Mouse (Mus musculus) lung, postnatal 0 days (tissue): ENCODE measurements at regions not wholly inside any gene's neighbourhood (a gene's known extent, or its start where the extent isn't known, plus 50 kb on each side); places are given as distances from the start of the nearest gene placed in this dataset.
A peak's percentile ranks its signal among the peaks of the same experiment; 100 is the strongest.

Source experiments
- ATAC-seq: fragments of 200-750 bp; cut with Nextera tagmentation; 2 replicates; pipeline ENCODE4 v1.8.0; 2017; ENCODE audit warnings: moderate library complexity
- DNase-seq: peaks from one replicate; pipeline ENCODE4 v3.0.0-alpha.2; 2016; ENCODE audit warnings: low spot score
- H3K27ac ChIP-seq: fragments of 300-500 bp; sonication (generic); 2 replicates; pipeline ENCODE4 v1.5.1; 2014; ENCODE audit warnings: antibody characterized with exemption, mild to moderate bottlenecking, low read length, mixed read lengths
- H3K27me3 ChIP-seq: fragments of 300-500 bp; sonication (generic); replicated peaks from 2 replicates; pipeline ENCODE4 v1.6.1; 2014; ENCODE audit warnings: low read length, mixed read lengths; ENCODE audit not compliant: insufficient read depth
- H3K36me3 ChIP-seq: fragments of 300-500 bp; sonication (generic); 2 replicates; pipeline ENCODE4 v1.6.1; 2014; ENCODE audit warnings: low read length, mixed read lengths; ENCODE audit not compliant: insufficient read depth
- H3K4me1 ChIP-seq: fragments of 300-500 bp; sonication (generic); 2 replicates; pipeline ENCODE4 v1.6.1; 2014; ENCODE audit warnings: antibody characterized with exemption, low read depth, low read length, mixed read lengths; ENCODE audit not compliant: insufficient read depth
- H3K4me2 ChIP-seq: fragments of 300-500 bp; sonication (generic); replicated peaks from 2 replicates; pipeline ENCODE4 v1.6.1; 2014; ENCODE audit warnings: low read depth, mild to moderate bottlenecking, low read length, moderate library complexity, mixed read lengths
- H3K4me3 ChIP-seq: fragments of 300-500 bp; sonication (generic); 2 replicates; pipeline ENCODE4 v1.5.1; 2014; ENCODE audit warnings: low read depth, low read length
- H3K9ac ChIP-seq: fragments of 300-500 bp; sonication (generic); replicated peaks from 2 replicates; pipeline ENCODE4 v1.6.1; 2014; ENCODE audit warnings: low read depth, mild to moderate bottlenecking
- H3K9me3 ChIP-seq: fragments of 300-500 bp; sonication (generic); 2 replicates; pipeline ENCODE4 v1.6.1; 2016; ENCODE audit warnings: low read length, mixed read lengths
- CTCF ChIP-seq: IDR thresholded peaks from 2 replicates; pipeline ENCODE4 v1.5.1; 2016; ENCODE audit warnings: antibody characterized with exemption, mild to moderate bottlenecking
- EP300 ChIP-seq: IDR thresholded peaks from 2 replicates; pipeline ENCODE4 v1.6.1; 2016; ENCODE audit warnings: antibody characterized with exemption, mild to moderate bottlenecking, control low read depth
- WGBS: fragments of 180-500 bp; shearing (Covaris S2); extraction: QIAGEN DNeasy Blood & Tissue Kit; methylation state at CpG from one replicate; pipeline ENCODE4 v1.1.7; 2014; 5-methylcytosine and 5-hydroxymethylcytosine counted together

DNA sequence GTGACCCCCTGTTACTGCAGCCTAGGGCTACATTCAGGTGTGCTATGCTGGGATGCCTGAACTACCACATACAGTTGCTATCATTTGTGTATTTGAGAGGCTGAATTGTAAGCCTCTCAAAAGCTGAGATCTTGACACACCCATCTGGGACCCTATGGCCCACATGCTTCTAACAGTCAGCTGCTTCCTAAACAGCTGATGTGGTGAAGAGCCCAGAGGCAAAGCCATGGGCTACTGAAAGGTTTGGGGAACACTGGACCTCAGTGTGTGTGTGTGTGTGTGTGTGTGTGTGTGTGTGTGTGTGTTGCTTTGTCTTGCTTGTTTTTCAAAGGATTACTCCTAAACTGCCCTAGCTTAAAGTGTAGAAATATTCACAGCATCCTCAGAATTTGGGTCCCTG, 75.0 kb downstream of the Lbh start:
- no peak overlapping the region for H3K4me2 ChIP-seq
- no peaks in the 10 kb centered on the region for H3K36me3 ChIP-seq
- no peaks in the 10 kb centered on the region for H3K27me3 ChIP-seq
- no peaks in the 10 kb centered on the region for H3K9me3 ChIP-seq
- no peak overlapping the region for H3K27ac ChIP-seq
- TF ChIP-seq EP300, result no peak
- TF ChIP-seq CTCF, result no peak
- no peak for DNase-seq
- ATAC-seq, result no peak
- no peak overlapping the region for H3K9ac ChIP-seq
- no peak overlapping the region for H3K4me3 ChIP-seq
- H3K4me1 ChIP-seq, result no peaks in the 10 kb centered on the region

DNA sequence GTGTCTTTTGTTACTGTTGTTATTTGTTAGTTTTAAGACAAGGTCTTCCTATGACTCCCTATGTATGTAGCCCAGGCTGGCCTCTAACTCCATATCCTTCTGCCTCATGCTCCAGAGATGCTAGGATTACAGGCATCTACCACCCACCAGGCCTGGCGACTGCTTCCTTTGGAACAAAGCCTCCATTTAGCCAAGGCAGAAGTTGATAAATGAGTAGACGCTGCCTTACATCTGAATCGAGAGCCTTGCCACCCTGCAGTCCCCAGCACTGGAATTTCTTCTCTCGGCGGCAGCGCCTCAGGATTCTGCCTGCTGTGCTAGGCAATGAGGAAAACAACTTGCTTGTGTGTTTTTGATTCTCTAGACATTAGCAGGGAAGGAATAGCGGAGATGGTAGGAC, 75.5 kb downstream of the Lbh start:
- H3K27ac ChIP-seq, result no peak overlapping the region
- no peaks in the 10 kb centered on the region for H3K4me1 ChIP-seq
- 56% methylated on average over 7 of the region's 7 CpGs for WGBS
- no peaks in the 10 kb centered on the region for H3K27me3 ChIP-seq
- no peak overlapping the region for H3K9ac ChIP-seq
- H3K4me2 ChIP-seq, result no peak overlapping the region
- no peaks in the 10 kb centered on the region for H3K9me3 ChIP-seq
- TF ChIP-seq CTCF (no peak), EP300 (no peak)
- ATAC-seq, result no peak
- DNase-seq, result no peak
- no peaks in the 10 kb centered on the region for H3K36me3 ChIP-seq
- no peak overlapping the region for H3K4me3 ChIP-seq

DNA sequence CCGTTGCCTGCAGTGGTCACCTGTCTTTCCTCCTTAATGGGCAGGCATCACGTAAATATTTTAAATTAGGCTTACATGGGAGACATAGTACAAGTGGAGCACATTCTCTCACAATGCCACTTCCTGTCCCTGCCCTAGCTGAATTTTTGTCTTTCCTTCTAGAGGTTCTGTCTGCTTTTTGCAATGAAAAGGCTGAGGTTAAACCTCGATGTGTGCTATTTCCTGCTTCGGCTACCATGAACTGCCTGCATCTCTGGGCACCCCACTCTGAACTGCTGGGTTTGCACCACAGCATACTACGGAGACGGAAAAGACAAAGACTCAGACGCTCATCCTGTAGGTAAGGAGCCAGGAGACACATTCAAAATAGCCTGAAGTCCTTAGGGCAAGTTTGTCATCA, 78.4 kb downstream of the Lbh start:
- no peak overlapping the region for H3K27ac ChIP-seq
- no peaks in the 10 kb centered on the region for H3K4me1 ChIP-seq
- DNase-seq (no peak), ATAC-seq (no peak)
- no peaks in the 10 kb centered on the region for H3K27me3 ChIP-seq
- TF ChIP-seq CTCF (no peak), EP300 (no peak)
- no peak overlapping the region for H3K9ac ChIP-seq
- no peaks in the 10 kb centered on the region for H3K36me3 ChIP-seq
- no peak overlapping the region for H3K4me3 ChIP-seq
- H3K4me2 ChIP-seq, result no peak overlapping the region
- 50% methylated on average over 7 of the region's 7 CpGs for WGBS
- H3K9me3 ChIP-seq, result no peaks in the 10 kb centered on the region

DNA sequence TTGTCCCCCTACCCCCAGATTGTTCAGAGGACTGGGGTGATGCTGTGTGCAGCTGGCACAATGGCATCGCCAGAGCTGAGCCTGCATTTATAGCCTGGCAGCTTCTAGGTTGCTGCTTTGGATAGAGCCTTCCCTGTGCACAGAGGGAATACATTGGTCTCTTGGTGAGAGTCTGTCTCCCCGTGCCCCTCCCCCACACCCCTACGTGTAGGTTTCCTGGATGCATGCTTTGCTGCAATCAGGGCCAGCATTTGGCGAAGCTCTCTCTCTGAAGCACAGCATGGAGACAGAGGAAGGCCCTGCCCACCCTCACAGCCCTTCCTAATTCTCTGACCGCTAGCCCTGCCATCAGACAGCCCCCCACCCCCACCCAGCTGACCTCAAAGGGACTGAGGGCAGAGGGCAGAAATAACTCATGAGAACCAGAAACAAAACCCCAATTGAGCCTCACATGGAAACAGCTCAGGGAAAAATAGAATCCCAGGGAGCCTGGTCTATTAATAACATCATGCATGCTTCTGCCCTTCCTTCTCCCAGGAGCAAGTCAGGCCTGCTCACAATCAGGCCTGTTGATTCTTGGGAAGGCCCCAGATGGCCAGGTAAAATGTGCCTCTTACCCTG, 79.3 kb downstream of the Lbh start:
- no peak for DNase-seq
- ATAC-seq, result peak; percentile 26; the same call in 1 of the 2 replicates
- Histone ChIP-seq H3K4me2 (no peak overlapping the region), H3K36me3 (no peaks in the 10 kb centered on the region), H3K27me3 (no peaks in the 10 kb centered on the region), H3K4me1 (no peaks in the 10 kb centered on the region), H3K27ac (no peak overlapping the region), H3K4me3 (no peak overlapping the region), H3K9me3 (no peaks in the 10 kb centered on the region), H3K9ac (no peak overlapping the region)
- no peak for TF ChIP-seq CTCF
- no peak for TF ChIP-seq EP300
- 27% methylated on average over 5 of the region's 5 CpGs for WGBS

DNA sequence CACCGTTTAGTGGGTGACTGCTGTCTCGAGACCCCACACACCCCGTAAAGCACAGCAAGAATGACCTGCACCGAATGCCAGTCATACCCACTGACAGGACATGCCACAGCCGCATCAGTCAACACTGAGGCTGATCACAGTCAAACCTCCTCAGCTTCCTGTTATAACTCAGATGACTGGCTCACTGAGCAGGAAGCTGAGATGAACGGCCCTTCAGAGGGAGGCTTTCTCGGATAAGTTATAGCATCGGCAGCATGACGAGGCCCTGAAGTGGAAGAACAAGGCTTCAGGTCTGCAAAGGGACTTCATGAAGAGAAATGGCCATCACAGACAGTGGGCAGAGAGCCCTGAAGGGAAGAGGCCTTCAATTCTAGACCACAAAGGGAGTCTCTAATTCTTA, 87.0 kb downstream of the Lbh start:
- Histone ChIP-seq H3K4me1 (peaks cover 6% of the 10 kb centered on the region; the same call in 1 of the 2 replicates), H3K27me3 (no peaks in the 10 kb centered on the region), H3K36me3 (no peaks in the 10 kb centered on the region), H3K4me3 (no peak overlapping the region), H3K27ac (no peak overlapping the region), H3K9ac (no peak overlapping the region), H3K4me2 (no peak overlapping the region), H3K9me3 (no peaks in the 10 kb centered on the region)
- ATAC-seq, result no peak
- 50% methylated on average over 9 of the region's 9 CpGs for WGBS
- no peak for DNase-seq
- no peak for TF ChIP-seq EP300
- TF ChIP-seq CTCF, result no peak

DNA sequence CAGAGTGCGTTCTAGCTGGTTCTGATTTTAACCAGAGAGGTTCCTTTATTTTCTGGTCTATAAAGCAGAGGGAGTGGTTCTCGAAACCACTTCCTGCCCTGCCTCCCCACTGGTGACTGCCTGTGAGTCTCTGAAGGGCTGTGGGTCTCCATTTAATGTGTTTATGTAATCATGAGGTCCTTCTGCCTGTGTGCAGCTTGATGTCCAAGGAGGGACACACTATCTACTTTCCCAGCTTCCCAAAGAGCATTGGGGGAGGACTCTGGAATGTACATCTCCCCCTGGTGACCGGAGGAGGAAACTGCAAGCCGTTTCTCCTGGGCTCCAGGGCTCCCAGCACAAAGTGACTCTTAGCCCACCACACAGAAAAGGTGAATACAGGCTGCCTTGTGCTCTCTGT, 90.8 kb downstream of the Lbh start:
- H3K4me3 ChIP-seq, result no peak overlapping the region
- H3K4me2 ChIP-seq, result no peak overlapping the region
- H3K27me3 ChIP-seq, result no peaks in the 10 kb centered on the region
- TF ChIP-seq EP300, result no peak
- peak; percentile 89 for TF ChIP-seq CTCF
- H3K4me1 ChIP-seq, result peaks cover 8% of the 10 kb centered on the region; the same call in 1 of the 2 replicates
- no peak overlapping the region for H3K9ac ChIP-seq
- peak; percentile 36; the same call in 1 of the 2 replicates for ATAC-seq
- DNase-seq, result peak; percentile 74
- no peaks in the 10 kb centered on the region for H3K36me3 ChIP-seq
- no peaks in the 10 kb centered on the region for H3K9me3 ChIP-seq
- peak overlapping the region; percentile 38; the same call in 1 of the 2 replicates for H3K27ac ChIP-seq
- WGBS, result 50% methylated on average over 4 of the region's 4 CpGs

DNA sequence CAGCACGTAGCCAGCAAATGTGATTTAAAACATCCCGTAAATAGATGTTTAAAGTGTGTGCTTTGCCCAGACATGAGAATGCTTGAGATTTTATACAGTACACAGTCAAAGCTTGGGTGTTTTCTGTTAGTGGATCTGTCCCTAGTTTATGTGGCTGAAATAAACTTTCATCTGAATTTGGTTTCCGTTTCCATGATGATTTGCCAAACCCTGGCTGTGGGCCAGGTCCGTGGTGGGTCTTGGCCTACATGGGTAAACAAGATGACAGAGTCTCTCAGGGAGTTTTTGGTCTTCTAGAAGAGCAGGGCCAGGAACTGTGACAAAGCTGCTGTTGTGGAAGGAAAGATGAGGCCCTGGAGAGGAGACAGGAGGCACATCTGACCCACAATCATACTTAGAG, 91.9 kb downstream of the Lbh start:
- TF ChIP-seq CTCF (no peak), EP300 (peak; percentile 56; the same call in 1 of the 2 replicates)
- Histone ChIP-seq H3K36me3 (no peaks in the 10 kb centered on the region), H3K9me3 (no peaks in the 10 kb centered on the region), H3K4me1 (peaks cover 8% of the 10 kb centered on the region; the same call in 1 of the 2 replicates), H3K4me3 (no peak overlapping the region), H3K4me2 (no peak overlapping the region), H3K27ac (peak overlapping the region; percentile 20), H3K27me3 (no peaks in the 10 kb centered on the region), H3K9ac (no peak overlapping the region)
- DNase-seq (peak; percentile 45), ATAC-seq (peak; percentile 36)
- 31% methylated on average over 4 of the region's 4 CpGs for WGBS
